Mouse (Mus musculus) C2C12 (cell line): Measurements from ENCODE around the gene Mob3b.

Experiments
- CEBPB ChIP-seq: IDR thresholded peaks from one replicate; pipeline ENCODE4 v1.6.1; 2011; ENCODE audit warnings: low read depth, mild to moderate bottlenecking, control low read depth, moderate library complexity
- CTCF ChIP-seq: IDR thresholded peaks from one replicate; pipeline ENCODE4 v1.5.1; 2011; ENCODE audit not compliant: control insufficient read depth, insufficient read depth, insufficient read length
- FOSL1 ChIP-seq: IDR thresholded peaks from one replicate; pipeline ENCODE4 v1.8.0; 2011; ENCODE audit warnings: mild to moderate bottlenecking, low read length; ENCODE audit not compliant: poor library complexity, insufficient read depth, severe bottlenecking
- MAX ChIP-seq: IDR thresholded peaks from one replicate; pipeline ENCODE4 v1.6.1; 2011; ENCODE audit warnings: mild to moderate bottlenecking, control low read depth
- MYOD1 ChIP-seq: IDR thresholded peaks from one replicate; pipeline ENCODE4 v1.6.1; 2011; ENCODE audit warnings: low read depth; ENCODE audit not compliant: control insufficient read depth, insufficient read length
- MYOG ChIP-seq: IDR thresholded peaks from one replicate; pipeline ENCODE4 v1.6.1; 2011; ENCODE audit not compliant: control insufficient read depth, insufficient read length; ENCODE audit errors: extremely low read depth
- USF1 ChIP-seq: IDR thresholded peaks from one replicate; pipeline ENCODE4 v1.6.1; 2011; ENCODE audit warnings: low read depth, mild to moderate bottlenecking, control low read depth, moderate library complexity

GRCm38 (mm10) chr4:35018416-35018815 is 138.9 kb downstream of the Mob3b start:
- TF ChIP-seq CTCF (no peak), CEBPB (no peak), USF1 (no peak), MAX (no peak), MYOG (no peak), MYOD1 (no peak), FOSL1 (no peak)
